Mouse (Mus musculus): ENCODE data around the gene Gtf2h1.
"Not testable (repeated sequence)": the region's sequence is repeated elsewhere in the genome, so short reads cannot be mapped to it uniquely, and the experiment has no call there.

Gtf2h1 gene

GRCm38 (mm10) chr7:46795287-46796205 lies at the start of gene Gtf2h1, which contains the start of gene Hps5:
Gene Gtf2h1, plus strand, starts transcription at chr7:46796103.
Gene Hps5, minus strand, starts transcription at chr7:46796064.
- in situ Hi-C loops (cut with MboI, MseI) = no loop called here

GRCm38 (mm10) chr7:46746381-46746780 lies 49.5 kb upstream of the Gtf2h1 start:
- in situ Hi-C loops (cut with MboI, MseI) = no loop called here

GRCm38 (mm10) chr7:46748459-46748858 lies 47.4 kb upstream of the Gtf2h1 start:
- in situ Hi-C loops (cut with MboI, MseI) = no loop called here

- in situ Hi-C loops (cut with MboI, MseI) = no loop called here
Measured at GRCm38 (mm10) chr7:46751490-46751889, 44.4 kb upstream of the Gtf2h1 start, which contains the start of gene Saa2. Gene Saa2, plus strand, starts transcription at chr7:46751790.

DNA sequence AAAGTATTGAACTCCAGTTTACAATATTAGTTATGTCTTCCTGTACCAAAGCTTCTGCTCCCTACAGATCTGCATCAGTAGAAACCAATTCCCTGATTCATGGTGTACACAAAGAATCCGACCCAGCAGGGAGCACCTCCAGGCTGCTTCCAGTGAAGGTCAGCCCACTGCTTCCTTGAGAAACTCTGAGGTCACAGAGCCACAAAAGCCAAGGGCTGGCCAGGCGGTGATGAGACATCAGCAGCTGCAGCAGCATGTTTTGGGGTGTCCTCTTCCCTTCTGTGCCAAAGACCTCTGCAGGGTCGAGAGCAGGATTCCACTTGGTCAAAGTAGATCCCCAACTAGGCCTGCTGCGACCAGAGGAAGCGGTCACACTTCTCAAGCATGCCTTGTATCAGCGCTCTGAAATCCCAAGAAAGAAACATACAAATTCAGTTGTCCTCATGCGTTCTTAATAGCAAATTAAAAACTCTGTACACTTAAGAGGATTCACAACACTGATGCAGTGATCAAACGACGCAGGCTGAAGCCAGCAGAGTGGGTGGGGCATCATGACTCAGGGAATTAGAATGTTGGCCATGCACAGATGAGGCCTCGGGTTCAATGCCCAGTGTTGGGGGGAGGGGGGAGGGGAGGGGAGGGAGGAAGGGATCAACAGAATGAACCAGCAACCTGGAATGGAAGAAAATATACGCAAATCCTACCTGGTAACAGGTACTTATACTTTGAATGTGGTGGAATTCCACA lies 34.7 kb upstream of the Gtf2h1 start:
- in situ Hi-C loops (cut with MboI, MseI) = no loop called here

GRCm38 (mm10) chr7:46762601-46763000 lies 33.3 kb upstream of the Gtf2h1 start:
- in situ Hi-C loops (cut with MboI, MseI) = no loop called here

- in situ Hi-C loops (cut with MboI, MseI) = no loop called here
Measured at GRCm38 (mm10) chr7:46764672-46765071, 31.2 kb upstream of the Gtf2h1 start.

GRCm38 (mm10) chr7:46767371-46767770 lies 28.5 kb upstream of the Gtf2h1 start:
- in situ Hi-C loops (cut with MboI, MseI) = no loop called here

DNA sequence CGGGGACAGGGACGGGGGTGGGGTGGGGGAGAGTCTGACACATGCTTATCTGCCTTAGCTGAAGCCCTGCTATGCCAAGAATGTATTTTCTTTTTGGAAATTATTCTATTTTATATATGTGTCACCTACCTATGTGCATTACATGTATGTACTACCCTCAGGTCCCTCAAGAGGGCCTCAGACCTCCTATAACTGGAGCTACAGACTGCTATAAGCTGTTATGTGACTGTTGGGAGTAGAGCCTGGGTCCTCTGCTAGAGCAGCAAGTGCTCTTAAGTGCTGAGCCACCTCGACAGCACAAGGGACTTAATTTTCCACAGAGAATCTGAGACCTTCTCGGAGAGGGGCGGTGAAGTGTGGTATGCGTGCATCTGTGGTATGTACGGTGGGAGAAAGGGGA lies 27.5 kb upstream of the Gtf2h1 start:
- in situ Hi-C loops (cut with MboI, MseI) = no loop called here

GRCm38 (mm10) chr7:46770706-46771105 lies 25.2 kb upstream of the Gtf2h1 start:
- in situ Hi-C loops (cut with MboI, MseI) = no loop called here

GRCm38 (mm10) chr7:46789177-46789849 lies 6.6 kb upstream of the Gtf2h1 start:
- in situ Hi-C loops (cut with MboI, MseI) = no loop called here

DNA sequence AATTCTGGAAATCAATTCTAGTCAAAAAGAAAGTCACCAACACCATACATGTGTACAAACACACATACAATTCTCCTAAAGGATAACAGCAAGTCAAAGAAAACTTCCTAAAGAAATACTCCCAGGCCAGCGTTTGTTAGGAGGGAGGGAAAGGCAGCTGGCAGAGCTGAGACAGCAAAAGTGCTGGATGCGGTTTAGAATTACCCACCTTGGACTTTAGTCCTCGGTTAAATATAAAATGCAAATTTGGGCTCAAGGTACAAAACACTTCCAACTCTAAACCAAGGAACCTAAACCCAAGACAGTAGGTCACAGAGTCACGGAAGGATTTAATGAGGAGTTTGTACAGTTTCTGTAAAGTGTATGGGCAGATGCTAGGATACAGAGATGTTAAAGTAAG lies 2.0 kb upstream of the Gtf2h1 start:
- in situ Hi-C loops (cut with MboI, MseI) = no loop called here

DNA sequence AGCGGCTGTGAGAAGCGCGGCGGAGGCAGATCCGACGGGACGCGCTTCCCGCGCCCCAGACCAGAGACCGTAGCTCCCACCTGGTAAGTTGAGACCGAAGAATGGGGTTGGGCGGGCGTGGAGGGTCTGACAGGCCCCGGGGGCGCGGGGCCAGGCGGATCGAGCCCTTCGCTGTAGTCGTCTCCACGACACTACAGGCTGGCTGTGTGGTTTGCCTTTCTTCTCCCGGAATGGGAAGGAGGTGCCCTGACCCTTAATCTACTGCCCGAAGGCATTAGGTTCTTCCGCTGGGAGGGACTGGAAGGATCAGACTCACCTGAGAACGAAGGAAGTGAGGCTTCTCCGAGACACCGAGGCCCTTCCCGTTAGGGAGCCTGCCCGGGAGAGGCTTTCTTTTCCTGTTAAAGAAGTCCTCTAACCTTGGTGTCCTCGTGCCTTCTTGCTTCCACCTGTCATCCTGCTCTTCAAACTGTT lies 340 bp downstream of the Gtf2h1 start:
- in situ Hi-C loops (cut with MboI, MseI) = no loop called here

DNA sequence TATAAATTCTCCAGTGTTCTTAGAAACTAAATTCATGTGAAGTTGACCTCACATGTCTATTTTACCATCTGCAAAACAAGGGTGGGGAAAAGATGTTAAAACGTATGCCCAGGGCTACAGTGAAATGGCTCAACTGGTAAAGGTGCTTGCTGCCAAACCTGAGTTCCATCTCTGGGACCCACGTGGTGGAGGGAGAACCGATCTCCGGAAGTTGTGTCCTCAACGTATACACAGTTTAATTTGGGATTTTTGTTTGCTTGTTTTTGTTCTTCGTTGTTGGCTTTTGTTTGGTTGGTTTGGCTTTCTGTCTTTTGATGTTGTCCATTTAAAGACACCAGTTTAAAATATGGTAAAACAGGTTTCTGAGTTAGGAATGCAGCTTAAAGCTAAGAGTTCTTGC lies 876 bp downstream of the Gtf2h1 start:
- in situ Hi-C loops (cut with MboI, MseI) = no loop called here

DNA sequence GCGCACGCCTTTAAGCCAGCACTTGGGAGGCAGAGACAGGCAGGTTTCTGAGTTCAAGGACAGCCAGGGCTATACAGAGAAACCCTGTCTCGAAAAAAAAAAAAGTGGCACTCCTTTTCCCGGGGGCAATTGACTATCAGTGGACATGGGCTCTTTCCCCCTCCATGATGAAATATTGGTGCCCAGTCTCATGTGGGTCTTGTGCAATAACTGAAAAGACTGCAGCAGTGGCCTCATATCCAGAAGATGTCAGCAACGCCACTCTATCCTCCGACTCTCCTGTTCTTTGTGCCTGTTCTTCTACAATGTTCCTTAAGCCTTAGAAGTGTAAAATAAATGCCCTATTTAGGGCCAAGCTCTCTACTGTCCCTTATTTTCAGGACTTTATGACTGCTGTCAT lies 14.4 kb downstream of the Gtf2h1 start:
- in situ Hi-C loops (cut with MboI, MseI) = no loop called here

GRCm38 (mm10) chr7:46814012-46814411 lies 18.1 kb downstream of the Gtf2h1 start:
- in situ Hi-C loops (cut with MboI, MseI) = no loop called here

- in situ Hi-C loops (cut with MboI, MseI) = not testable (repeated sequence)
Measured at GRCm38 (mm10) chr7:46820876-46821632, 25.2 kb downstream of the Gtf2h1 start.

DNA sequence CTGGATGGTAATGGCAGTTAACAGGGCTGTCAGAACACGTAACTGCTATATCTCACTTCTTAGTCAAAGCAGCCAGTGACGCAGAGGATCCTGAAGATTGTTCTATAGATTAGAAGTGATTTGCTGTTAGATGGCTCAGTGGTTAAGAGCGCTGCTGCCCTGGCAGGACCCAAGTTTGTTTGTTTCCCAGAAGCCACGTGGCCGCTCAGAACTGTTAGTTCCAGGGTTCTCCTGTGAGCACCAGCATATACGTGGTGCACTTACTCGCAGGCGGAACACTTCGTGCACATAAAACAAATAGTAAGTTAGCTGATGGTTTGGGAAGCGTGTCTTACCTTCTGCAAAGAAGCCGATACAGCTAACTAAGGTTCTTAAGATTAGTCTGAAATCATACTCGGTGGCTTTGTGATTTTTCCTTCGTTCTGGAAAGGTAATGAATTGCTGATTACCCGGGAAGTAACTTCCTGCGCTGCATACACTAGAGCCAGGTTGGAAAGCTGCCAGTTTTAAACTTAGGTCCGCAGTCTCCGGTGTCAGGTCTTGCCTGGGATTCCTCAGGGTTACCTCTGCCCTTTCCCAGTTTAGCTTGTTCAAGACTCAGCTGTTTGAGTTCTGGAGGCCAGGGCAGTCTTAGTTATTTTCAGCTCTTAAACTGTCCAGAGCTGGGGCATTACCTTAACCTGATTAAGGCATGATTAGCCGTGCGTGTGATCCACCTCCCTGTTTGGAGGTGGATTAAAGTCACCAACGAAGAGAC lies 31.3 kb downstream of the Gtf2h1 start:
- in situ Hi-C loops (cut with MboI, MseI) = loop anchor here (25.0 kb wide), 1 partner anchor 1865 kb away; the partner anchor contains the start of gene Cpt1c

DNA sequence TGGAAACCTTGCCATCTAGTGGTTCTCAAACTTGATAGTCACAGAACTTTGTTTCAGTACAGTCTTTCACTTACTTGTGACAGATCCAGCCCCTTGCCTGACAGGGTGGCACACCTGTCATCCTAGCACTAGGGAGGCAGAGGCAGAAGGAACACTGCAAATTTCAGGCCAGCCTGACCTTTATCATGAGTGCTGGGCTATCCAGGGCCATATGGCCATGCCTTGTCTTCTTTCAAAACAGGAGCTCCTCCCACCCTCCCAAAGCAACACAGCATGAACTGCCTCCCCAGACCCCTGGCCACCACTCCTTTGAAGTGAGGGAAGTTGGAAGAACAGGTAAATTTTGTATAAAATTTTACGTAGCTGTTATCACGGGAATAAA lies 31.9 kb downstream of the Gtf2h1 start:
- in situ Hi-C loops (cut with MboI, MseI) = loop anchor here (25.0 kb wide), 1 partner anchor 1865 kb away; the partner anchor contains the start of gene Cpt1c

- in situ Hi-C loops (cut with MboI, MseI) = loop anchor here (10.0 to 25.0 kb wide), 2 partner anchors 1325 to 1868 kb away; partner anchors contain the start of gene Cpt1c
Measured at GRCm38 (mm10) chr7:46829911-46830310, 34.0 kb downstream of the Gtf2h1 start.
